Mouse (Mus musculus) MEL (cell line): ENCODE measurements around the gene Recql5. TPM values are rescaled to one million over a fixed set of nuclear protein-coding genes. Genes with fewer than 3 reads are reported as not detected.

Experiments
- DNase-seq: peaks from one replicate; pipeline ENCODE4 v3.0.0; 2011; ENCODE audit warnings: low read depth, low spot score
- H3K27ac ChIP-seq: 2 replicates; pipeline ENCODE4 v1.5.1; 2012; ENCODE audit warnings: low read depth, mild to moderate bottlenecking, control low read depth, low read length, moderate library complexity; ENCODE audit not compliant: control insufficient read depth
- H3K27me3 ChIP-seq, 2 experiments: fragments of 150-350 bp in 1 of 2; sonication (generic) in 1 of 2; 2 replicates each; pipeline ENCODE4 v1.6.1; 2012; ENCODE audit warnings: low read length in 2 of 2, mild to moderate bottlenecking in 2 of 2, improper control_type of control experiment in 1 of 2, moderate library complexity in 1 of 2; ENCODE audit not compliant: insufficient read depth in 2 of 2, control insufficient read depth in 1 of 2
- H3K36me3 ChIP-seq, 2 experiments: 2 replicates each; pipeline ENCODE4 v1.6.1; 2012 to 2014; ENCODE audit warnings: low read length in 2 of 2, improper control_type of control experiment in 1 of 2, inconsistent platforms in 1 of 2, mild to moderate bottlenecking in 1 of 2; ENCODE audit not compliant: insufficient read depth in 2 of 2, control insufficient read depth in 1 of 2
- H3K4me1 ChIP-seq, 2 experiments: fragments of 150-350 bp in 1 of 2; sonication (generic) in 1 of 2; 2 replicates each; pipeline ENCODE4 v1.6.1; 2012; ENCODE audit warnings: low read length in 2 of 2, improper control_type of control experiment in 1 of 2, mild to moderate bottlenecking in 1 of 2; ENCODE audit not compliant: insufficient read depth in 2 of 2, control insufficient read depth in 1 of 2
- H3K4me3 ChIP-seq, 2 experiments: fragments of 150-350 bp in 1 of 2; sonication (generic) in 1 of 2; 2 replicates each; pipeline ENCODE4 v1.5.1; 2012; ENCODE audit warnings: low read depth in 2 of 2, low read length in 2 of 2, mild to moderate bottlenecking in 2 of 2, moderate library complexity in 2 of 2, control low read depth in 1 of 2, improper control_type of control experiment in 1 of 2; ENCODE audit not compliant: control insufficient read depth in 1 of 2, insufficient read depth in 1 of 2
- H3K79me2 ChIP-seq: 2 replicates; pipeline ENCODE4 v1.6.1; 2012; ENCODE audit warnings: mild to moderate bottlenecking, low read length, moderate library complexity; ENCODE audit not compliant: control insufficient read depth, poor library complexity, insufficient read depth
- H3K9ac ChIP-seq: 2 replicates; pipeline ENCODE4 v1.6.1; 2012; ENCODE audit warnings: low read depth, mild to moderate bottlenecking, control low read depth, low read length, moderate library complexity; ENCODE audit not compliant: control insufficient read depth, poor library complexity, severe bottlenecking
- H3K9me3 ChIP-seq: fragments of 150-350 bp; sonication (generic); replicated peaks from 2 replicates; pipeline ENCODE4 v1.6.1; 2012; ENCODE audit warnings: mild to moderate bottlenecking, low read length, improper control_type of control experiment, moderate library complexity; ENCODE audit not compliant: insufficient read depth
- BHLHE40 ChIP-seq: IDR thresholded peaks from 2 replicates; pipeline ENCODE4 v1.6.1; 2012; ENCODE audit warnings: low read depth, mild to moderate bottlenecking, inconsistent platforms, low read length, improper control_type of control experiment, borderline replicate concordance
- CHD2 ChIP-seq: IDR thresholded peaks from 2 replicates; pipeline ENCODE4 v1.6.1; 2011; ENCODE audit warnings: low read length, improper control_type of control experiment
- E2F4 ChIP-seq: IDR thresholded peaks from 2 replicates; pipeline ENCODE4 v1.6.1; 2011; ENCODE audit warnings: low read depth, low read length, improper control_type of control experiment, borderline replicate concordance
- ELF1 ChIP-seq: IDR thresholded peaks from 2 replicates; pipeline ENCODE4 v1.6.1; 2014; ENCODE audit warnings: low read depth, mild to moderate bottlenecking, inconsistent platforms, low read length, improper control_type of control experiment, moderate library complexity
- ETS1 ChIP-seq: IDR thresholded peaks from 2 replicates; pipeline ENCODE4 v1.6.1; 2012; ENCODE audit warnings: low read depth, mild to moderate bottlenecking, inconsistent platforms, low read length, improper control_type of control experiment, moderate library complexity
- GABPA ChIP-seq: IDR thresholded peaks from 2 replicates; pipeline ENCODE4 v1.6.1; 2012; ENCODE audit warnings: low read depth, mild to moderate bottlenecking, inconsistent platforms, low read length, improper control_type of control experiment, moderate library complexity
- HCFC1 ChIP-seq: IDR thresholded peaks from 2 replicates; pipeline ENCODE4 v1.6.1; 2012; ENCODE audit warnings: low read depth, mild to moderate bottlenecking, inconsistent platforms, low read length, improper control_type of control experiment, moderate library complexity
- KAT2A ChIP-seq: conservative IDR thresholded peaks from 2 replicates; pipeline ENCODE4 v1.6.1; 2012; ENCODE audit warnings: low read depth, low read length, improper control_type of control experiment, inconsistent platforms
- MAFK ChIP-seq: IDR thresholded peaks from 2 replicates; pipeline ENCODE4 v1.6.1; 2011; ENCODE audit warnings: low read depth, mild to moderate bottlenecking, low read length, improper control_type of control experiment, borderline replicate concordance
- MEF2A ChIP-seq: IDR thresholded peaks from 2 replicates; pipeline ENCODE4 v1.6.1; 2014; ENCODE audit warnings: low read depth, mild to moderate bottlenecking, inconsistent platforms, low read length, improper control_type of control experiment; ENCODE audit not compliant: poor library complexity, insufficient replicate concordance, severe bottlenecking; ENCODE audit errors: extremely low read depth
- MYC ChIP-seq: IDR thresholded peaks from 2 replicates; pipeline ENCODE4 v1.6.1; 2011; ENCODE audit warnings: low read depth, mild to moderate bottlenecking, low read length, improper control_type of control experiment, moderate library complexity
- NELFE ChIP-seq: IDR thresholded peaks from 2 replicates; pipeline ENCODE4 v1.6.1; 2011; ENCODE audit warnings: low read depth, low read length, improper control_type of control experiment
- NRF1 ChIP-seq: IDR thresholded peaks from 2 replicates; pipeline ENCODE4 v1.6.1; 2014; ENCODE audit warnings: low read depth, mild to moderate bottlenecking, inconsistent platforms, low read length, improper control_type of control experiment, moderate library complexity; ENCODE audit not compliant: poor library complexity, insufficient read depth, severe bottlenecking
- POLR2A ChIP-seq, 2 experiments: IDR thresholded peaks; 2 replicates each; pipeline ENCODE4 v1.6.1; 2011 to 2012; ENCODE audit warnings: low read length in 2 of 2, mild to moderate bottlenecking in 2 of 2, control low read depth in 1 of 2, improper control_type of control experiment in 1 of 2, low read depth in 1 of 2, moderate library complexity in 1 of 2; ENCODE audit not compliant: control insufficient read depth in 1 of 2, insufficient read depth in 1 of 2, poor library complexity in 1 of 2
- POLR2AphosphoS2 ChIP-seq: IDR thresholded peaks from 2 replicates; pipeline ENCODE4 v1.6.1; 2011; ENCODE audit warnings: low read length, improper control_type of control experiment
- RAD21 ChIP-seq: IDR thresholded peaks from 2 replicates; pipeline ENCODE4 v1.6.1; 2011; ENCODE audit warnings: mild to moderate bottlenecking, low read depth, low read length, improper control_type of control experiment
- RCOR1 ChIP-seq: IDR thresholded peaks from 2 replicates; pipeline ENCODE4 v1.6.1; 2012; ENCODE audit warnings: low read depth, mild to moderate bottlenecking, inconsistent platforms, low read length, improper control_type of control experiment
- TAL1 ChIP-seq: IDR thresholded peaks from 2 replicates; pipeline ENCODE4 v1.6.1; 2012; ENCODE audit warnings: mild to moderate bottlenecking, inconsistent platforms, low read length, moderate library complexity, mixed read lengths
- TBP ChIP-seq: IDR thresholded peaks from 2 replicates; pipeline ENCODE4 v1.8.0; 2011; ENCODE audit warnings: low read depth, low read length, improper control_type of control experiment
- TCF12 ChIP-seq: IDR thresholded peaks from 2 replicates; pipeline ENCODE4 v1.6.1; 2014; ENCODE audit warnings: low read depth, mild to moderate bottlenecking, inconsistent platforms, low read length, improper control_type of control experiment, moderate library complexity
- UBTF ChIP-seq: IDR thresholded peaks from 2 replicates; pipeline ENCODE4 v1.6.1; 2012; ENCODE audit warnings: low read depth, mild to moderate bottlenecking, inconsistent platforms, low read length, improper control_type of control experiment, moderate library complexity, borderline replicate concordance; ENCODE audit not compliant: insufficient read depth
- USF1 ChIP-seq: IDR thresholded peaks from 2 replicates; pipeline ENCODE4 v1.6.1; 2014; ENCODE audit warnings: low read depth, mild to moderate bottlenecking, inconsistent platforms, low read length, improper control_type of control experiment, moderate library complexity
- USF2 ChIP-seq, 2 experiments: IDR thresholded peaks; 2 replicates each; pipeline ENCODE4 v1.6.1; 2011 to 2012; ENCODE audit warnings: improper control_type of control experiment in 2 of 2, low read length in 2 of 2, borderline replicate concordance in 1 of 2, inconsistent platforms in 1 of 2, low read depth in 1 of 2, mild to moderate bottlenecking in 1 of 2; ENCODE audit not compliant: insufficient read depth in 1 of 2
- ZC3H11A ChIP-seq: IDR thresholded peaks from 2 replicates; pipeline ENCODE4 v1.6.1; 2012; ENCODE audit warnings: low read depth, mild to moderate bottlenecking, inconsistent platforms, low read length, improper control_type of control experiment
- ZMIZ1 ChIP-seq: IDR thresholded peaks from 2 replicates; pipeline ENCODE4 v1.6.1; 2012; ENCODE audit warnings: low read depth, mild to moderate bottlenecking, inconsistent platforms, low read length, improper control_type of control experiment, moderate library complexity
- ZNF384 ChIP-seq: IDR thresholded peaks from 2 replicates; pipeline ENCODE4 v1.6.1; 2012; ENCODE audit warnings: low read depth, mild to moderate bottlenecking, inconsistent platforms, low read length, improper control_type of control experiment
- polyA plus RNA-seq, 2 experiments: library from polyadenylated mRNA; stranded (reverse) in 1 of 2; unstranded in 1 of 2; fragments of >175 nt in 1 of 2; fragments of >200 nt in 1 of 2; gene quantifications; 2 replicates each; pipeline versions ENCODE4 v1.2.1 to v1.2.4; 2012; ENCODE audit warnings: low replicate concordance in 2 of 2, low read depth in 1 of 2; ENCODE audit not compliant: insufficient read length in 2 of 2, insufficient read depth in 1 of 2, missing spikeins in 1 of 2
- total RNA-seq: library from RNA; depleted of rRNA; stranded (reverse); fragments of 300-350 nt; gene quantifications from 2 replicates; pipeline ENCODE4 v1.2.3, GENCODE M21; 2012

Gene Recql5
- total and polyA plus RNA-seq, 3 experiments = 20.3 to 21.5 TPM; not detected in 1

GRCm38 (mm10) chr11:115946221-115946828, 13.0 kb upstream of the Recql5 start:
- no peaks in the 10 kb centered on the region for H3K27me3 ChIP-seq
- peaks cover 0 to 2% of the 10 kb centered on the region in 2 experiments; a peak in 1 of 4 replicates for H3K36me3 ChIP-seq
- no peak overlapping the region for H3K9ac ChIP-seq
- H3K4me3 ChIP-seq = no peak overlapping the region
- no peaks in the 10 kb centered on the region for H3K9me3 ChIP-seq
- no peak for DNase-seq
- no peak overlapping the region for H3K27ac ChIP-seq
- TF ChIP-seq TAL1 (no peak), UBTF (no peak), NELFE (no peak), CHD2 (no peak), POLR2AphosphoS2 (no peak), USF1 (no peak), NRF1 (no peak), POLR2A (IDR thresholded peaks at IDR 0.05; ENCODE audit: control insufficient read depth in 1 of 2, insufficient read depth in 1 of 2, low read depth in 1 of 2, low read length in 2 of 2, poor library complexity in 1 of 2) (no peak), ZNF384 (no peak), KAT2A (no peak), RCOR1 (no peak), HCFC1 (no peak), TCF12 (no peak), E2F4 (no peak)
- TF ChIP-seq, all 39 proteins: peak for 0
- no peaks in the 10 kb centered on the region for H3K79me2 ChIP-seq
- H3K4me1 ChIP-seq = no peaks in the 10 kb centered on the region

- H3K9me3 ChIP-seq = no peaks in the 10 kb centered on the region
These were observed 12.0 kb upstream of the Recql5 start for GRCm38 (mm10) chr11:115945247-115945646.

More at GRCm38 (mm10) chr11:115945247-115945646, 12.0 kb upstream of the Recql5 start:
- Histone ChIP-seq H3K27ac (no peak overlapping the region), H3K4me1 (no peaks in the 10 kb centered on the region), H3K79me2 (no peaks in the 10 kb centered on the region), H3K36me3 (peaks cover 0 to 2% of the 10 kb centered on the region in 2 experiments; a peak in 1 of 4 replicates), H3K9ac (no peak overlapping the region), H3K4me3 (no peak overlapping the region), H3K27me3 (no peaks in the 10 kb centered on the region)
- no peak for DNase-seq
- no peak for TF ChIP-seq BHLHE40
- TF ChIP-seq MAFK = no peak
- TF ChIP-seq ZC3H11A = no peak
- no peak for TF ChIP-seq HCFC1
- TF ChIP-seq TCF12 = no peak
- TF ChIP-seq GABPA = no peak
- TF ChIP-seq MYC = no peak
- no peak for TF ChIP-seq UBTF
- no peak for TF ChIP-seq MEF2A
- no peak for TF ChIP-seq USF2 (IDR thresholded peaks at IDR 0.05; ENCODE audit: borderline replicate concordance in 1 of 2, insufficient read depth in 1 of 2, low read depth in 1 of 2, low read length in 2 of 2)
- no peak for TF ChIP-seq RAD21
- no peak for TF ChIP-seq ELF1
- no peak for TF ChIP-seq ZMIZ1
- TF ChIP-seq TBP = no peak
- TF ChIP-seq ZNF384 = no peak
- no peak for TF ChIP-seq TAL1
- no peak for TF ChIP-seq ETS1
